Mouse (Mus musculus) frontal cortex, postnatal 25 days (tissue): ENCODE data around the gene Rgmb.

Source experiments
- DNase-seq, 2 experiments: peaks; one replicate each; pipeline ENCODE4 v3.0.0; 2022; ENCODE audit warnings: low spot score in 2 of 2

The Rgmb gene

GRCm38 (mm10) chr17:15830766-15831644, at the start of gene Rgmb:
Gene Rgmb, minus strand, starts transcription at chr17:15831039.
- DNase-seq = no peak

- no peak for DNase-seq
Observed at GRCm38 (mm10) chr17:15874765-15875164, 43.9 kb upstream of the Rgmb start.

DNA sequence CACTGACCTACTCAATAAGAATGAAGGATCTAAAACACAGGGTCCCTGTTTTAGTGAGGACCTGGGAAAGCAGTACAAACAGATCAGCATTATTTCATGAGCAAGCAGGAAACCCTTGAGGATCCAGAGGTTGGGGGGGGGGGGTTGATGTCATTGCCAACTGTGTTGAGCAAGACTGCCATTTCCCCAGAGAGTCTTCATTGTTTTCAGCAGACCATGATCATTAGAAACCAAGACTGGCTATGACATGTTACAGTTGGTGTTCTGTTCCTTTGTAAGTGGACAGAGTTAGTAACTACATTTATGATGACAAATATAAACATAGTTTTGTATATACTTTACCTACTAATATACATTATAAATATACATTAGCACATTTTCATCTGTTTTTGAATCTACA, 41.3 kb upstream of the Rgmb start:
- DNase-seq = no peak

DNA sequence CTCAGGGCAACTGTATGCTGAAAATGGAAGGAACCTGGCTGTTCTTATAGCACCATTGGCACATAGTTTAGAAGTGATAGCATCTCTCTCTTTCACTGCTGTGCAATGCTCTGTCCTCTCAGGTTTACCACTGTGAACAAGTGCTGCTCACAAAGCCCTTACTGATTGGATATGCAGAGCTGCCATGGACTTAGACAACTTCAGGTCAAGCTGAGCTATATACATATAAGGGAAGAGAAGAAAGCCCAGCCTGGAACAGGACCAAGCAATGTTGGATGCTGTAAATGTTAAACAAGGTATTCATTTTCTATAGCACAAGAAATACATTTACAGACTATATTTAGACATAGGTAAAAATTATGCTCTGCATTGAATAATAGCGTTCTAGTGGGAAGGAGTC, 34.4 kb upstream of the Rgmb start:
- DNase-seq = no peak

- DNase-seq = no peak
Observed at GRCm38 (mm10) chr17:15862355-15862754, 31.5 kb upstream of the Rgmb start.

GRCm38 (mm10) chr17:15853121-15853520, 22.3 kb upstream of the Rgmb start:
- DNase-seq = no peak

DNA sequence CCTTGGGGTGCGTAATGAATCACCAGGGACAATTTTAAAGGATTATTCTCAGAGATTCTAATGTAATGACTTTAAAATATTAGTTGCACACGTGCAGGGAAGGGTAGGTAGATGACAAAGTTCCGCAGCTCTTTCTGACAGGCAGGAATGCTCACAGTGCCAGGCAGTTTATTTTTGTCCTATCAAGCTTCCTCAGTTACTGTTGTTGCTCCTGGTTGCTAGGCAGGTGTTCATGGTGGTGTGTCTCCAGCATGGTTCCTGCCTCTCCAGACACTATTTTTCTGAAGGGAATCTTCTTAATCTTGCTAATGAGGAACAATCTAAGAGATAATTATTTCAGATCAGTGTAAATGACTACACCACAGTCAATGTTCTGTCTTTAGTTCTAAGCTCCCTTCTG, 19.7 kb upstream of the Rgmb start:
- DNase-seq = no peak

GRCm38 (mm10) chr17:15841425-15841824, 10.6 kb upstream of the Rgmb start:
- no peak for DNase-seq

- no peak for DNase-seq
Observed at GRCm38 (mm10) chr17:15832398-15832797, 1.6 kb upstream of the Rgmb start.

DNA sequence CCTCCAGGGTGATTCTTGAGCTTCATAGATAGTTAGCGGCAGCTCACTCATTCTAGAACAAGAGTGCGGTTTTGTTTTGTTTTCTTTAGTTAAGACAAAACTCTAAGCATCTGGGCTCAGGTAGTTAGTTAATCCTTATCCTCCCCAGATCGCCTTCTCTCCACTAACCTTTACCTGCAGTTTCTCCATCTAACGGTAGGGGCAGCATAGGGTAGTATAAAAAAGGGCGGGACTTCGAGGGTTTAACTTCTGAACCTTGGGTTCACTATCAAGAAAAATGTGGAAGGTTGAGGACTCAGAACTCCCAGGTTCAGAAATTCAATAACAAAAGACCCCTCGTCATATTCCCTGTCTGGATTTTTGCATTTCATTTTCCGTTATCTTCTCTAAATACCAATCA, 971 bp upstream of the Rgmb start:
- no peak for DNase-seq

- DNase-seq = no peak
Observed at GRCm38 (mm10) chr17:15830171-15830765, 571 bp downstream of the Rgmb start.

GRCm38 (mm10) chr17:15829198-15830170, 1.4 kb downstream of the Rgmb start:
- no peak for DNase-seq

- no peak for DNase-seq
Observed at GRCm38 (mm10) chr17:15828131-15828917, 2.5 kb downstream of the Rgmb start.

DNA sequence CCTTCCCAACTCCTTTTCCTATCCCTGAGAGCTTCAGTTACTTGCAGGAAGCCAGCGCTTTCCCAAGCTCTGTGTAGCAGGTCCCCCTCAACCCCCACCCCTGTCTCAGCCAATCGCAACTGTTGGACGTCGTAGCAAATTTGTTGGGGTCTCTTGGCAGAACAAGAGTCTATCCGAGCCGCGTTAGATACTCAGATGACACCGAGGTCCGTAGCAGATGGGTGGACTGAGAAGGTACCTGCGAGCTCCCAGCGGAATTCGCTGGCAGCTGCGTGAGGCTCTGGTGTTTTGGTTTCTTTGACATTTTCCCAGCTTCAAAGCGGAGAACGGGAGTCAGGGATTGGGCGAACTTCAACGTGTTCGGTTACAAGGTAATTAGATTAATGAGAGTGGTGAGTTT, 3.9 kb downstream of the Rgmb start:
- DNase-seq = no peak

GRCm38 (mm10) chr17:15826444-15826909, 4.4 kb downstream of the Rgmb start:
- peak; percentile 98 to 99 for DNase-seq

GRCm38 (mm10) chr17:15825481-15826396, 5.1 kb downstream of the Rgmb start:
- DNase-seq = no peak

- DNase-seq = no peak
Observed at GRCm38 (mm10) chr17:15824854-15825253, 6.0 kb downstream of the Rgmb start.

GRCm38 (mm10) chr17:15824337-15824736, 6.5 kb downstream of the Rgmb start:
- DNase-seq = no peak

DNA sequence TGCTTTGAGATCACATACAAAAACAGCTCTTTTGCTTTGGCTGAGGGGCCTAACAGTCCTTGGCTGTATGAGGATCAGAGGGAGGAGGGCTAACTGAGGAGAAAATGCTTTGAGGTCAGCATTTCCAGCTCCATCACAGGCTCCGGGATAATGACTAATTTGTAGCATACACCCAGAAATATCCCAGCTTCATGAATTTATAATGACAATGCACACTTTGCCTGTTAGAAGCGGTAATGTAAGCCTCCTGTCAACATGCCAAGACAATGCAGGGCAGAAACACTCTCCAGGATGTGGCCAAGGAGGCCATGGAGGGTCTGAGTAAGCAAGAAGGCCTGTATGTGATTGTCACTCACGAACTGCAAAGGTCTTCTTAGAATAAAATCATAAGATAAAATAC, 7.0 kb downstream of the Rgmb start:
- no peak for DNase-seq

DNA sequence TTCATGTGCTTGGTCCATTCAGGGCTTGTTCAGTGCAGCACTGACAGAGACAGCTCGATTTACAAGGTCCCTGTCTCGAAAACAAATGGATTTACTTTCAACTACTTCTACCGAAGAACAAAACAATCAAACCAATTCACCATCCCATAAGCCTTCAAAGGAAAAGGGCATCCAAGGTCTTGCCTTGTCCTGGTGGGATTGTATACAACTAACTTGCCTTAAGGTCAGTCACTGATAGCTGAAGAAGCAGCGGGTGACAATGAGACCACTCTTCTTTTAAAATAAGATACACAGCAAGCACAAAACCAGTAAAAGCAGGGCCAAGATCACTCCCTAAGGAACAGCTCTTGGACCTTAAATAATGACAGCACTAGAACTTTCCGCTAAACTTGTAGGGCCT, 7.6 kb downstream of the Rgmb start:
- no peak for DNase-seq
